Mouse (Mus musculus) olfactory bulb, adult 2 months (tissue): ENCODE data around the gene Myo9b.

Source experiments
- CTCF ChIP-seq: fragments of 200-500 bp; IDR thresholded peaks from 2 replicates; pipeline ENCODE4 v1.5.1; 2012; ENCODE audit warnings: low read depth, mild to moderate bottlenecking, low read length, moderate library complexity; ENCODE audit not compliant: insufficient read depth
- POLR2A ChIP-seq: fragments of 200-500 bp; IDR thresholded peaks from 2 replicates; pipeline ENCODE4 v1.6.1; 2012; ENCODE audit warnings: mild to moderate bottlenecking, low read depth, low read length, moderate library complexity; ENCODE audit not compliant: insufficient read depth

DNA sequence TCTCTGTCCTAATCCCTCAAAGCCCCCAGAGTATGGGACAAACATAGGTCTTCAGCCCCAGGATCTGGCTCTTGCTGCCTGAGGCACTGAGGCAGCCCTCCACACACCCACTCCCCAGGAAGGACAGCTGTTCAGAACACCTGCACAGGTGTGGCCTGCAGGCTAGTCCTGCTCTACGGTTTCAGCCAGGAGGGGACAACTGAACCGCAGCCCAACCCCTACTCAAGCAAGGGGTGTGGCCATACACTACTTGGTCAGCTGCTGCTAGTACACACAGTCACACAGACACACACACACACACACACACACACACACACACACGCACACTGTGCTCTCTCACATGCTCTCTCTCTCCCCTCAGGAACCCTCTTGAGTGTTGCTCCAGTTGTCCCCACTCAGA lies 111.3 kb downstream of the Myo9b start:
- TF ChIP-seq CTCF, result no peak
- no peak for TF ChIP-seq POLR2A
